Mouse (Mus musculus) large intestine, adult 2 months (tissue): ENCODE measurements around the gene Ccno. TPM values are rescaled to one million over a fixed set of nuclear protein-coding genes. Genes with fewer than 3 reads are reported as not detected.
A peak's percentile ranks its signal among the peaks of the same experiment; 100 is the strongest.

Source experiments
- DNase-seq: peaks from one replicate; pipeline ENCODE4 v3.0.0-alpha.2; 2012; ENCODE audit warnings: low read depth, low spot score
- WGBS: fragments of 180-500 bp; shearing (Covaris S2); methylation state at CpG from one replicate; pipeline ENCODE4 v1.1.7; 2018; 5-methylcytosine and 5-hydroxymethylcytosine counted together
- polyA plus RNA-seq: library from polyadenylated mRNA; depleted of rRNA; stranded (reverse); fragments of >200 nt; gene quantifications from 2 replicates; pipeline ENCODE4 v1.2.3, GENCODE M21; 2012; rRNA removed

Gene Ccno
- polyA plus RNA-seq: 0.22 and 0.37 TPM in 2 replicates

DNA sequence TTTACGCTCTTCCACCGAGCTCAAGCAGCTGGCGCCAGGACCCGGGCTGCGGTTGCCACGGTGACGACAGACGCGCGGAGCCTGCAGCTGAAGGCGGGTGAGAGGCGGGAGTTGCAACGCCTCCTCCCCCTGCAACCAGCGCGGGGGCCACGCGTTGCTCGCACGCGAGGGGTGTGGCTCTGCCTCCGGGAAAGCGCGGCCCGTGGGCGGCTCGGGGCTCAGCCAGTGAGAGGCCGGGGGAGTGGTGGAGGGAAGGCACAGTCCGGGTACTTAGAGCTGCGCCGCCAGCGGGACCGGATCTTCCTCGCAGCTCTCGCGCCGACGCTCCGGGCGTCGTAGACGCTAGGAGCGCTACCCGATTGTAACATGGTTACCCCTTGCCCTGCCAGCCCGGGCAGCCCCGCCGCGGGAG is at the start of gene Ccno:
Gene Ccno, plus strand, starts transcription at position 271 of the 412 bp plus-strand sequence.
- under 1% methylated on average over 47 of the region's 47 CpGs for WGBS

DNA sequence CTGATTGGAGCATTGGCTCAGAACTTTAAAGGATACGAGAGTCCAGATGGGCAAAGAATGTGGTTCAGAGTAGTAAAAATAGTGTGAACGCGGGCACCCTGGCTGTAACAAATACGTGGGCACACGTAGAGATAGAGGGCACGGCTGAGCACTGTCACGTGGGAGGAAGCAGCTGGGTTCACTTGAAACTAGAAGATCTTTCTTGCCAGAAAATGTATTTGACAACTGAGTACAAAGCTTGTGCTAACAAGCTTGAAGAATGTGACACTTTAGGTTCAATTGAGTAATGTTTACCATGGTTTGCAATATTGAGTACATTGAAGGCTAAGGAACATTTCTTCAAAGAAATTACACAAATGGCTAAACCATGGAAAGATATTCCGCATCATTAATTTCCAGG is 49.5 kb upstream of the Ccno start:
- no peak for DNase-seq
- 94% methylated on average over 8 of the region's 8 CpGs for WGBS

More for the DNA sequence above, at the start of gene Ccno:
- DNase-seq: peak; percentile 54

DNA sequence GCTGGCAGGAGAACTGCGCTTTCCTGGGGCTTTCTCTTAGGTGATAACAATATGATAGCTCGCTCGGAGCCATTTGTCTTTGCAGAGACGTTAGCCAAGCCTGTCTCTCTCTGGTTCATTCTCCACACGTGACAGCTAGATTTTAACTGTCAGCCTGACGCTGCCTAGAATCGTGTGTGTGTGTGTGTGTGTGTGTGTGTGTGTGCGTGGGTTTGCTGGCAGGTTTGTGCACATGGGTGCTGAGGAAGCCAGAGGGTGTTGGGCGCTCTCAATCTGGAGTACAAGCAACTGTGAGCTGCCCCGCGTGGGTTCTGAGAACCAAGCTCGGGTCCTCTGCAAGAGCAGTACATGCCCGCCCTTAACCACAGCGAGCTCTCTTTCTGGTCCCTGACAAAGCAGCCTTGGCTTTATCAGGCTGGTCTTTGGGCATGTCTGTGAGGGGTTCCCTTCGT is 45.7 kb upstream of the Ccno start:
- WGBS: 81% methylated on average over 15 of the region's 15 CpGs
- no peak for DNase-seq

DNA sequence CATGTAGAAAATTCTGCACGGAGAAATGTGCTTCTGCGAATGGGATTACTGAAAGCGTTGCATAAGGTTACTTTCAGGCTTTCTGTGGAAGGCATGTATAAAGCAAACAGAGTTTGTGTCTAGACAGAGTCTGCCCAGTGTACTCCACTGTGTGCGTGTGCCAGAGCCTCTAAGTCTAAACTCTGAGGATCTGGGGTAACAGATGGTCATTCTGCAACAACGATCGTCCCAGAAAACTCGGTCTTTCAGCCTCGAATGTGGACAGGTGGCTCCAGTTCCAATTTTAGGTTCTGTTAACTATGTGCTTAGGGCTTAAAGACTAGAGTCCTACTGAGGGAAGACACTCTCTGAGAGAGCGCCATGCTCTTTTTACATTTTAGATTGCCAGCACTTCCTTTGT is 42.3 kb upstream of the Ccno start:
- no peak for DNase-seq
- WGBS: 94% methylated on average over 9 of the region's 9 CpGs

DNA sequence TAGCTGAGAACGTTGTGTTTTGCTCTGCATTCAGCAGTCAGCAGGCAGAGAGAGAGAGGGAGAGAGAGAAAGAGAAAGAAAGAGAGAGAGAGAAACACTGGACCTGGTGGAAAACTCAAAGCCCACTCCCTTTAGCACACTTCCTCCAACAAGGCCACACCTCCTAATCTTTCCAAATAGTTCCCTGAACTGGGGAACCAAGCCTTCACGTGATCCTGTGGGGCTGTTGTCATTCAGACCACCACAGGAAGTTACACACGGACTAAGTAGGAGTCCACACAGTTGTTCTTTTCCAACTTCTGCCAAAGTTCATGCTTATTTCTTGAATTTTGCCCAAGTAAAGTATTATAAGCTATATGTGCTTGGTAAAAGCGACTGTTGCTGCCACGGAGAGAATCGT is 41.7 kb upstream of the Ccno start:
- 90% methylated on average over 6 of the region's 6 CpGs for WGBS

DNA sequence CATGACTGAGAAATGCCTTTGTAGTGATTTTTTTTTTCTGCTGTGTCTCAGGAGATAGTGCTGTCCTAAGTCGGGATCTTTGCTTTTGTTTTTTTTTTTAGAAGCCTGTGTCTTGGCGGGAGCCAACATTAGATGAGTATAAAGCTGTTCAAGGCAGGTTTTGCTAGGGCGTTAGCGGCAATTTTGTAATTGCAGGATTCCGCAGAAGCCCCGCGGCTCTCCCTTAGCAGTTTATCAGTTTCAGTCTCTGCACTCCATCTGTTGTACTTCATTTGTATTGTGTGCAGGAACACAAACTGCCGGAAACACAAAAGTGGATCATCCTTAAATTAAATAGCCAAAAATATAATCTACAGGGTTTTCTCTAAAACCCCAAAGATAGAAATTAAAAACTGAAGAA is 33.5 kb upstream of the Ccno start:
- WGBS: 94% methylated on average over 8 of the region's 8 CpGs
- no peak for DNase-seq

More for the DNA sequence above, 41.7 kb upstream of the Ccno start:
- DNase-seq: no peak

DNA sequence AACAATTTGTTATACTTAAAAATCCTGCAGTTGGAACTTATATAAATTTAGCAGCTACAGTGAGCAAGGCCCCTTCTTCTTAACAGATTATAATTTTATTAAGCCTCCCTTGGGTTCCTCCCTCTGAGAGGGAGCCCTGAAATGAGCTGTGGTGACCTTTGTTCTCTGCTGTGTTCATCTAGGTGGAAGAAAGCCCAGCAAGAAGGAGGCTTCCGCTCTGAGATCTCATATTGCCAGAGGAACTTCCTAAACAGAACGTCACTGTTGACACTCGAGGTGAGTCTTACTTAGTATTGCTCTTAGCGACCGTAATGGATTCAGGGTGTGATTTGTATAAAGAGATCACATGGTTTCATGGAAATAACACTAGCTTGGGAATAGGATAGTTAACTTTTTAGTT is 24.5 kb upstream of the Ccno start:
- no peak for DNase-seq
- 53% methylated on average over 5 of the region's 5 CpGs for WGBS

DNA sequence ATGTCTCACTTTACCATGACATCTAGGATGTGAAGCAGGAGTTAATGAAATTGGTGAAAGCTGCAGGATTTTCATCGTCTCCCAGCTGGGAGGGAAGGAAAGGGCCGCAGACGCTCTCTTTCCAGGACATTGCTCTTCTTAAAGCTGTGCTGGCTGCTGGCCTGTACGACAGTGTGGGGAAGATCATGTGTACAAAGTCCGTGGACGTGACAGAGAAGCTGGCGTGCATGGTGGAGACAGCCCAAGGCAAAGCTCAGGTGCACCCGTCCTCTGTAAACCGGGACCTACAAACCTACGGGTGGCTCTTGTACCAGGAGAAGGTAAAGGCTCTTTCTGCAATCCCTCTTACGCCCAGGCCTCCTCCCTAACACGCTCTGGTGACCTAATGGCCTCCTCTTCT is 23.2 kb upstream of the Ccno start:
- 95% methylated on average over 12 of the region's 12 CpGs for WGBS
- no peak for DNase-seq

DNA sequence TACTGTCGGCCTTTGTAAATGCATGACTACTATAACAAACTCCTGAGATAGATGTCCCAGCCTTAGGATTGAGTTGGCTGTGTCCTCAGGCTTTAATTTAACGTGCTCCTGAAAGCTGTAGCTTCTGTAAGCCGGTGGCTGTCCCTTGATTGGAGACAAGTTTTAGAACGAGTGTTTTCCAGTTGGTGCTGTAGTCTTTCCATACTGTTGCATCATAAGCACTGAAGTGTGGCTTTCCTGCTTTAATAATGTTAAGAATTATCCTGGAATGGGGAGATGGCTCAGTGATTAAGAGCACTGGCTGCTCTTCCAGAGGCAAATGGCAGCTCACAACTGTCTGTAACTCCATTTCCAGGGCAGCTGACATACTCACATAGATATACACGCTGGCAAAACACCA is 20.3 kb upstream of the Ccno start:
- DNase-seq: no peak
- 91% methylated on average over 5 of the region's 5 CpGs for WGBS

DNA sequence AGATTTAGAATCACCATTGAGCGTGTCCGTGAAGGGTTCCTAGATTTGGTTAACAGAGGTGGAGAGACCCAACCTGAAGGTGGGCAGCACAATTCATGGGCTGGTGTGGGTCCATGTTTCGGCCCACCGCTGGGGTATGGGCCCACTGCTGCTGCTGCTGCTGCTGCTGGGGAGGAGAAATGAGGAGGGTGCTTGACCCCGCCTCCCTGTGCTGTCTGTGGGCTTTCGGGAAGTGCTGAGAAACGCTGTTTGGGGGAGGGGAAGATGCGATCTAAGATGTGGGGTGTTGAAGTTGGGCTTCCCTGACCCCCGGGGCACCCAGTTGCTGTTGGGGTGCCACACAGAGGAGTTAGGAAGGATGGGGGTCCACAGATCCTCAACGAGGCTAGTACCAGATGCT is 10.9 kb upstream of the Ccno start:
- WGBS: 38% methylated on average over 10 of the region's 10 CpGs
- no peak for DNase-seq

DNA sequence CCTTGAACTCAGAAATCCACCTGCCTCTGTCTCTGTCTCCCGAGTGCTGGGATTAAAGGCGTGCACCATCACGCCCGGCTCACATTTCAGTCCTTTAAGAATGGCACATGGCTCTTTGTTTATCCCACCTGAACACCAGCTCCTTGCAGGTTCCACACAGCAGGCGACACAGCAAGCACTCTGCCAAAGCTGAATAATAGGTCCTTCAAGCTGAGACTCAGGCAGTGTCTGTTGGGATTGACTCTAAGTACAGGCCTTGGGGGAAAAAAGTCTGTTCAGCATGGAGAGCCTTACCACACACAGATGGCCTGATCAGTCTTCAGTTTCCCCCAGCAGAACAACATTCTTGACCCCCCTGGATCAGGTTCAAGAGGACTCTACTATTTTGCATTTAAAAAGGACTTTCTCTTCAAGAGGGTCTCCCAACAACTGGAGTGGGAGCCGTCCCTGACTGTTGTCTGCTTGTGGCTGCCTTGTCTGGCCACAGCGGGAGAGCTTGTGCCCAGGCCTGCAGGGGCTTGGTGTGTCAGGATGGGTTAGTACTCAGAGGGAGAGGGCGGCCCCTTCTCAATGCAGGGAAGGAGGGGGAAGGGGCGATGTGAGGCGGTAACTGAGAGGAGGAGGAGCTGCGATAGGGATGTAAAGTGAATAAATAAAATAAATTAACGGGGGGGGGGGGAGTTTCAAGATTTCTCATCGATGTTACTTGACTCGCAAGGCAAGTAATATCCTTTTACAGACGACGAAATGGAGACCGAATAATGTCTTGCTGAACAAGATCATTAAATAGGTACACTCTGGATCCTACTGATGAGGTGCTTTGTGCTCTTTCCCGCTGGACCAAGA is 1.8 kb upstream of the Ccno start:
- no peak for DNase-seq
- WGBS: 33% methylated on average over 18 of the region's 18 CpGs

DNA sequence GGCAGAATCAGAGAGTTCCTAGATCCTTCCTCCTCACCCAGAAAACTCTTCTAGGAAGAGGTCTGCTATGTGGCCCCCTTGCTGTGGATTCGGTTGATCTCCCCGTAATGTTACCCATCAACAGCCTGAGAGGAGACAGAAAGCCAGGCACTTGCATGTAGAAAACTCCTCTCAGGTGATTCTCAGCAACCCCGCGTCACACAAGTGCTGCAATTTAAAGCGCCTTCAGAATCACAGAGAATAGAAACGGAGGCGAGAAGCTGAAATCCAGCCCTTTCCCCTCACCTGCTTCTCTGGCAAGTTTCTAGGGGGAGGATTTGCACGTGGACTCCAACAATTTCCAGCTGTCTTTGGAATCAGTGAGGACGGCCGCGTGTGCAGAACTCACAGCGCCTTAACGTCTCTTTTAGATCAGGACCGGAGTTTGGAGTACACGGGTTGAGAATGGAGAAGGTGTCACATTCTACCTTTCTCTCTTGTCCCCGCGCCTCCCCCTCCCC is 1.1 kb upstream of the Ccno start:
- DNase-seq: no peak
- 6% methylated on average over 17 of the region's 17 CpGs for WGBS

DNA sequence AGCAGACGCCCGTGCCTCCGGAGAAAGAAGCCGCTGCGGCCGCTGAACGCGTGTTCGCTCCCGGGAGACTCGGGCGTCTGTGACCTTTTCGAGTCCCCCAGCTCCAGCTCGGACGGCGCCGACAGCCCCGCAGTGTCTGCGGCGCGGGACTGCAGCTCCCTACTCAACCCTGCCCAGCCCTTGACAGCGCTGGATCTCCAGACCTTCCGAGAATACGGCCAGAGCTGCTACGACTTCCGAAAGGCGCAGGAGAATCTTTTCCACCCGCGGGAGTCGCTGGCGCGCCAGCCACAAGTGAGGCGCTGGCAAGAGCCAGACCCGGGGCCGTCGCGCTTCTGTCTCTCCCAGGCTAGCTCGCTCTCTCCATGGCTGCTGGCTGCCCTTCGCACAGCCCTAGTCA is 389 bp downstream of the Ccno start:
- no peak for DNase-seq
- WGBS: under 1% methylated on average over 39 of the region's 39 CpGs

DNA sequence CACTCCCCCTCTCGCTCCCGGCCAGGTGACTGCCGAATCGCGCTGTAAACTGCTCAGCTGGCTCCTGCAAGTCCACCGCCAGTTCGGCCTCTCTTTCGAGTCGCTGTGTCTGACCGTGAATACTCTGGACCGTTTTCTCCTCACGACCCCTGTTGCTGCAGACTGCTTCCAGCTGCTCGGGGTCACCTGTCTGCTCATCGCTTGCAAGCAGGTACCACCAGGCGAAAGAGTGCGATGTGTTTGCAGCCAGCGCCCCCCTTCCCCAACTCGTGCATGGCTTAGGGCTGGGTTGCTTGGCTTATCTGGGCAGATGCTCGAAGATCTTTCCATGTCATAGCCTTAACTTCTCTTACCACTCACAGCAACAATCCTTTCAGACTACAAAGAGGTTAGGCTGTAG is 1.3 kb downstream of the Ccno start:
- no peak for DNase-seq
- 2% methylated on average over 19 of the region's 19 CpGs for WGBS

DNA sequence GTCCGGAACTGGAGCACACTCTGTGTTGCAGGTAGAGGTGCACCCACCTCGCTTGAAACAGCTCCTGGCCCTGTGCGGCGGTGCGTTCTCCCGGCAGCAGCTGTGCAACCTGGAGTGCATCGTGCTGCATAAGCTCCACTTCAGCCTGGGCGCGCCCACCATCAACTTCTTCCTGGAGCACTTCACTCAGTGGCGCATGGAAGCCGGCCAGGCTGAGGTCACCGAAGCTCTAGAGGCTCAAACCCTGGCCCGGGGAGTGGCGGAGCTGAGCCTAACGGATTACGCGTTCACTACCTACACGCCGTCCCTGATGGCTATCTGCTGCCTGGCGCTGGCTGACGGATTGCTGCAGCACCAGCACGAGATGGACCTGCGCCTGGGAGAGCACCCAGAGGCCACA is 1.9 kb downstream of the Ccno start:
- DNase-seq: no peak
- WGBS: 2% methylated on average over 23 of the region's 23 CpGs

DNA sequence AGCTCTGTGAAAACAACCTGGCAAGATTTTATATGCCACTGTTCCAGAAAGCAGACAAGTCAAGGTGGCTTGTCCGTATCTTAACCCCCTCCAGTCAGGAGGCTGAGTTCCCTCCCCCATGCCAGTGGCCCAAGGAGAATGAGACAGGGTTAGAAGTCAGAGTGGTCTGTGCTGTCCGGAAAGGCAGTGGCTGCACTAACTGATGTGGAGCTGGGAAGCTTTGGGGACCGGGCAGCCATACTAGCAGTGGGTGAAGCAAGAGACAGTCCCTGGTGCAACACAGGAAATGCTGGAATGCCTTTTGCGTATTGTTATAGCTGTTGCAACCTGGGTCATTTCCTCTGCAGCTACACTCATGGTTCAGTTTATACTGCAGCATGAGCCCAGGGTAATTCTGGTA is 2.7 kb downstream of the Ccno start:
- 26% methylated on average over 4 of the region's 4 CpGs for WGBS
- DNase-seq: no peak

DNA sequence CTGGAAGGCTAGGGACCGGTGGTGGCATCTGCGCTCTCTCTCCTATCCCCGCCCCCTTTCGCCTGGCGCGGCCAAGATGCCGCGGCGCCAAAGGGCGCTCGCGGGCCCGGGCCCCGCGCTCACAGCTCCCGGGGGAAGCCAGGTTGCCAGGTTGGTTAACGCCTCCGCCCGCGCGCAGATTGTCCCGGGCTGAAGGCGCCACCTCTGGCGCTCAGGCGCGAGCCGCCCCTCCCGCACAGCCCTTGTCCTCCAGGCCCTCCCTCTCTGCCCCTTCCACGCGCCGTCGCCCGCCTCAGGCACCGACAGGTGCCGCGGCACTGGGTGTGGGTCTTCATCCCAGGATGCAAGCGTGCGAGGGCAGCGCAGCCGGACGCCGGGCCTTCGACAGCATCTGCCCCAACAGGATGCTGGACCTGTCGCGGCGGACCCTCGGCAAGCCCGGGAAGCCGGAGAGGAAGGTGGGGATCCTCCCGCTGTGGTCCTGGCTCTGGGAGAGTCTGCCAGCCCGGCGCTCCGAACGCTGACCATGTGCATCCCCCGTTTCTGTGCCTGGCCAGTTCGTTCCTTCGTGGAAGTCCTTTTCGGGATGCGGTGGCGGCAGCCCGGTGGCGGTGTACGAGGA is 6.0 kb downstream of the Ccno start, which contains the start of gene Mcidas:
Gene Mcidas, plus strand, starts transcription at position 315 of the 622 bp plus-strand sequence.
- under 1% methylated on average over 63 of the region's 63 CpGs for WGBS
- DNase-seq: no peak

DNA sequence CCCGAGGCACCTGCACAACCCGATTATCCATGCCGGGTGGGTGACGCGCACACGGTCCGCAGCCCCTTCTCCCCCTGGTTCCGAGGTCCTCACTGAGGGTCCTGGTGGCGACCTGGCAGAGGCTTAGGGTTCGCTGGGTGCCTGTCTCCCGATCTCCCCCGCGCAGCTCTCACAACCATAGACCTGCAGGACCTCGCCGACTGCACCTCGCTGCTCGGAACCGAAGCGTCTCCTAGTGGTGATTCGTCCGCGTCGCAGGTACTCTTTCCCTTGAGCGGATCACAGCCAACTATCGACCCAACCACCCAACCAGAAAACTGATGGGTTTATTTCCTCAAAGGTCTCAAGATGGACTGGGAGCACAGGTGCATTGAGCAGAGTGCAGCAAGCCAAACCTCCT is 6.6 kb downstream of the Ccno start:
- no peak for DNase-seq
- under 1% methylated on average over 25 of the region's 25 CpGs for WGBS

DNA sequence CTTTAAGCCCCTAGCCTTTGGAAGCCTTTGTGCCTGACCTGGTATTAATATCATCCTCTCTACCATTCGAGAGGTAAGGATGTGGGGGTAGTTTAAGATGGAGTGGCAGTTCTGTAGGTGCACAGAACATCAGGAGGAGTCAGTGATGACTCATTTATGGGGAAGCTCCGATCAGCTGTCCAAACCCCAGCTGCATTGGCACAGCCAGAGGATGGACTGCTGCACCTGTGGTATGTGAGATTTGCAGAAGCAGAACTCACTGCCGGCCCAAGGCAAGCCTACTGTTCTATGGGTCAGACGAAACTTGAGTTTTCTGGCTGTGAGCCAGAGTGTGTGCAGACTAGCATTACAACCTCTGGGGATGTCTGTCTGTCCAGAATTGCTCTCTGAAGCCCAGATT is 8.8 kb downstream of the Ccno start:
- DNase-seq: no peak
- 26% methylated on average over 4 of the region's 4 CpGs for WGBS

DNA sequence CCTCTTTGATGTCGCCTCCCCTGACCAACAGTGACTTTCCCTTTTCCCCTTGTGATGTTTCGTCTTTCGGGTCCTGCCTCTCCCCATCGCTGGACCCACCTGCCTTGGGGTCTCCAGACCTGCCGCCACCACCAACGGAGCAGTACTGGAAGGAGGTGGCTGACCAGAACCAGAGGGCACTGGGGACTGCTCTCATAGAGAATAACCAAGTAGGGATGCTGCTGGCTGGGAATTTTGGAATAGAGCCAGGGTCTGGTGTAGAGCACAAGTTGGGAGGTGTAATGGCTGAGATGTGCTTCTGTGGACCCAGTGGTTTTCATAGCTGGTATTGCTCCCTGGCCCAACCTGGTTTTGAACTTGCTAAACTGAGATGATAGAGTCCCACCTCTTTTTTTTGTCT is 9.8 kb downstream of the Ccno start:
- DNase-seq: no peak
- 72% methylated on average over 6 of the region's 6 CpGs for WGBS
